In genomic region chr1:130517868-130518267, GRCm38 (mm10) we compare ENCODE assay signal across 17 mouse cellular contexts. TPM values are rescaled to one million over a fixed set of nuclear protein-coding genes. Genes with fewer than 3 reads are reported as not detected.
DNase-seq lines count a peak whose midpoint lies in the region; ATAC-seq lines count a peak whose summit lies in the region.
"Had no signal": no experiment of that assay in that cellular context is flagged by ENCODE, and none has a peak within 500 bp of the region (broad histone marks: within the 10 kb centered on the region; RNA-seq: fewer than 3 reads in every experiment).

No protein-coding gene starts in this region.

- ATAC-seq in frontal cortex, adult (ENCODE audit: low TSS enrichment), result 0 out of 2 replicates have a peak, but pooled peaks have one; percentile 20
- ATAC-seq: CD4-positive, CD25-positive, alpha-beta regulatory T cell, adult 4 months; forebrain, embryonic 16.5 days; intestine, embryonic 15.5 days had no signal

- peak; percentile 47 to 69 for DNase-seq in cerebellum, postnatal 10 days
- no peak for DNase-seq in cerebellum, adult 8-10 months
- DNase-seq in frontal cortex, postnatal 25 days (ENCODE audit: low spot score in 2 of 2), result no peak
- DNase-seq in heart, adult 11 months, result peak; percentile 87
- DNase-seq in heart, postnatal 36 days, result no peak
- peak; percentile 7 for DNase-seq in right cerebral cortex, adult 18-20 months
- DNase-seq in right cerebral cortex, postnatal 4 days, result no peak
- DNase-seq: adrenal gland, postnatal 10 days; B cell, adult 2 months; cerebellum, adult 9-10 months; embryo, embryonic 11 days; gastrocnemius, postnatal 25 days; kidney, adult 18-20 months had no signal

- intact Hi-C loops in heart, postnatal 36 days (cut with DNase I), result no loop called here

RNA-seq across cellular contexts. Expression of gene Cd55, which starts 55.3 kb away (rescaled TPM):
- total RNA-seq in heart, postnatal 36 days (2021), result 10 to 100 TPM in 1 of 2 experiments, 1 to 10 TPM in 1; 9.9 to 12.0 TPM

Comparison
In these comparisons a context has a peak if more than half of its experiments do, and no peak if none do; other contexts are left out.
1. DNase-seq: peak in cerebellum, postnatal 10 days (2 of 2), heart, adult 11 months (single experiment) and right cerebral cortex, adult 18-20 months (single experiment); none in cerebellum, adult 8-10 months (single experiment), frontal cortex, postnatal 25 days (0 of 2), heart, postnatal 36 days (0 of 2) and right cerebral cortex, postnatal 4 days (single experiment).